Mouse (Mus musculus) spleen, postnatal 0 days (tissue): Measurements from ENCODE around the gene Klhl5. TPM values are rescaled to one million over a fixed set of nuclear protein-coding genes. Genes with fewer than 3 reads are reported as not detected.

Experiments used
- polyA plus RNA-seq: library from polyadenylated mRNA; unstranded; fragments of >200 nt; fragmentation: Nextera tagmentation; extraction: Ambion mirVana; gene quantifications from 2 replicates; pipeline ENCODE4 v1.2.1, GENCODE M21; 2015

The Klhl5 gene
- 11.3 and 15.7 TPM in 2 replicates for polyA plus RNA-seq

DNA sequence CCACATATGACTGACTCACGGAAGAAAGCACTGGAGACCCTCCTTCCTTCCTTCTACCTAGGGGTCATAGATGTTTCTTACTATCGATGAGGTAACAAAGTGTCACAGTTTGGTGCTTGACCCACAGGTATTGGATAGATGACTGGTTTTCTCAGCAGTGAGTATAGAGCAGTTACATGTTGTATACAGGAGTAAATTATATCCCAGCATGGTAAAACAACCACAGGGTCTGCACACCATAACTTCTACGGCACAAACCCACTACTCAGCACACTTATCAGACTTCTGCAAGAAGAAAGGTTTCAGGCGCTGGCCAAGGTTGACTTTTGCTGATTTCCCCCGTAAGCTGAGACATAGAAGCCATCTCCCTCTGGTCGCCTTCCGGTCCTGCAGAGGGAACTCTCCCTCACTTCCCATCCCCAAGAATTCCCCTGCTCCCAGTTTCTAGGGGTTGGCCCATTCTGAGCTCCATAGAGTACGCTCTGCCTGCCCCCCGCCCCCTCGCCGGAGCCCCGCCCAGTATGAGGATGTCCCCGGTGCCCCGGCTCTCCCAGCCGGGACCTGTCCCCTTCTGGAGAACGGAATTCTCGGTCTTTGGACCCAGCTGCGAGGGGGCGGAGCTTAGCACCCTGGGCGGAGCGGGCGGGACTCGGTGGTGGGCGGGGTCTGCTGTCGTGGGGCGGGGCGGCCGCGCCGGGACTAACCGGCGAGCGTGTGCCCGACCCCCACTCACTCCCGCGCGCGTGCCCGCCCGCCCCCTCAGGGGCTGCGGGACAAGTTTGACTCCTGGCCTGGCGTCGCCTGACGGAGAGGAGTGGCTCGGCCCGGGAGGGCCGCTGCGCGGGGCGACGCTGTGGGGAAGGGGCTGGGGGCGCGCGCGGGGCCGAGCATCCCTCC, at the start of gene Klhl5:
Klhl5 (plus strand) TSS at position 664 of the 897 bp plus-strand sequence.

GRCm38 (mm10) chr5:65091921-65092320, 15.4 kb upstream of the Klhl5 start, which contains the start of gene Tmem156:
Gene Tmem156, minus strand, starts transcription at chr5:65092132.

GRCm38 (mm10) chr5:65199346-65200128, 92.2 kb downstream of the Klhl5 start, which contains the start of gene Wdr19:
Gene Wdr19, plus strand, starts transcription at chr5:65199696.

Other genes starting within 250 kb of the Klhl5 start
- 1.9 and 2.5 TPM in 2 replicates for gene Tlr1, start 174.0 kb upstream of the Klhl5 start, polyA plus RNA-seq
- 1.1 and 1.8 TPM in 2 replicates for gene Tlr6, start 147.4 kb upstream of the Klhl5 start, polyA plus RNA-seq
- 12.3 and 14.4 TPM in 2 replicates for gene Fam114a1, start 137.5 kb upstream of the Klhl5 start, polyA plus RNA-seq
- gene Tmem156, start 15.4 kb upstream of the Klhl5 start, polyA plus RNA-seq = 3.6 and 4.6 TPM in 2 replicates
- 1.8 and 2.4 TPM in 2 replicates for gene Wdr19, start 92.2 kb downstream of the Klhl5 start, polyA plus RNA-seq
- gene Rfc1, start 228.1 kb downstream of the Klhl5 start, polyA plus RNA-seq = 64.8 and 65.3 TPM in 2 replicates
- not detected in 2 replicates for gene Klb, start 240.8 kb downstream of the Klhl5 start, polyA plus RNA-seq